Mouse (Mus musculus) kidney, adult 2 months (tissue): Measurements from ENCODE around the gene Ctnnb1. TPM values are rescaled to one million over a fixed set of nuclear protein-coding genes. Genes with fewer than 3 reads are reported as not detected.

Experiments used
- DNase-seq: peaks from one replicate; pipeline ENCODE4 v3.0.0; 2021
- H3K27ac ChIP-seq: fragments of 200-500 bp; 2 replicates; pipeline ENCODE4 v1.5.1; 2012; ENCODE audit warnings: low read depth, low read length, control low read depth, inconsistent platforms; ENCODE audit not compliant: insufficient read depth
- H3K27me3 ChIP-seq: fragments of 200-500 bp; replicated peaks from 2 replicates; pipeline ENCODE4 v1.6.1; 2012; ENCODE audit warnings: mild to moderate bottlenecking, moderate library complexity, low read length, inconsistent platforms; ENCODE audit not compliant: control insufficient read depth, insufficient read depth
- H3K36me3 ChIP-seq: fragments of 200-500 bp; 2 replicates; pipeline ENCODE4 v1.6.1; 2012; ENCODE audit warnings: mild to moderate bottlenecking, moderate library complexity, low read length, inconsistent platforms; ENCODE audit not compliant: control insufficient read depth, insufficient read depth
- H3K4me1 ChIP-seq: fragments of 200-500 bp; 2 replicates; pipeline ENCODE4 v1.6.1; 2011; ENCODE audit warnings: low read length; ENCODE audit not compliant: control insufficient read depth, insufficient read depth
- H3K4me3 ChIP-seq: fragments of 200-500 bp; 2 replicates; pipeline ENCODE4 v1.5.1; 2011; ENCODE audit warnings: mild to moderate bottlenecking, low read depth, low read length, control low read depth; ENCODE audit not compliant: insufficient read depth
- CTCF ChIP-seq: fragments of 200-500 bp; conservative IDR thresholded peaks from 2 replicates; pipeline ENCODE4 v1.5.1; 2011; ENCODE audit warnings: low read depth, mild to moderate bottlenecking, control low read depth, low read length, moderate library complexity, mixed read lengths; ENCODE audit not compliant: insufficient read depth, insufficient read length
- POLR2A ChIP-seq: fragments of 200-500 bp; IDR thresholded peaks from one replicate; pipeline ENCODE4 v1.6.1; 2011; ENCODE audit warnings: low read depth, low read length, control low read depth
- whole genome bisulfite sequencing: fragments of 180-500 bp; shearing (Covaris S2); methylation state at CpG from one replicate; pipeline ENCODE4 v1.1.7; 2018; 5-methylcytosine and 5-hydroxymethylcytosine counted together
- polyA plus RNA-seq: library from polyadenylated mRNA; depleted of rRNA; stranded (reverse); fragments of >200 nt; gene quantifications from 2 replicates; pipeline ENCODE4 v1.2.3, GENCODE M21; 2012

Gene Ctnnb1
- polyA plus RNA-seq, 1 experiment, result 156 TPM

DNA sequence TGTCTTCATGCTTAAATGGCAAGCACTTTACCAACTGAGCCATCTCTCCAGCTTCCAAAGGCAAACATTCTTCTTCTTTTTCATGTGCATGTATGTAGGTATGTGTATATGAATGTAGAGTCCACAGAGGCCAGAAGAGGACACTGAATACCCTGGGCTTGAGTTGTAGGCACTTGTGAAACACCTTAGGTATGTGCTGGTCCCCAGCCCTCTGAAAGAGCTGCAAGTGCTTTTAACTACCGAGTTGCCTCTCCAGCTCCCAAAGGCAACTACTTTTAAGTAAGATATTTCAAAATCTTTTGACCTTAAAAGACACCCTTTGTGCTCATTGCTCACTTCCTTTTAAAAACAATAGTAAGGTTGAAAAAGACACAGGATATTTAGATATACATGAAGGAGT is 2.9 kb upstream of the Ctnnb1 start:
- 62% methylated on average over 1 of the region's 1 CpGs for WGBS
- no peak for DNase-seq
- Histone ChIP-seq H3K27ac (no peak overlapping the region), H3K27me3 (no peaks in the 10 kb centered on the region), H3K36me3 (no peaks in the 10 kb centered on the region), H3K4me3 (no peak overlapping the region), H3K4me1 (no peaks in the 10 kb centered on the region)
- TF ChIP-seq CTCF (no peak), POLR2A (no peak)

- Histone ChIP-seq H3K27me3 (no peaks in the 10 kb centered on the region), H3K27ac (no peak overlapping the region), H3K36me3 (no peaks in the 10 kb centered on the region), H3K4me1 (no peaks in the 10 kb centered on the region), H3K4me3 (no peak overlapping the region)
- 42% methylated on average over 9 of the region's 9 CpGs for WGBS
- no peak for TF ChIP-seq CTCF
- TF ChIP-seq POLR2A, result no peak
- DNase-seq, result no peak
Observed at GRCm38 (mm10) chr9:120926939-120927606, 1.9 kb upstream of the Ctnnb1 start.

- TF ChIP-seq CTCF (no peak), POLR2A (no peak)
- no peak overlapping the region for H3K27ac ChIP-seq
- H3K27me3 ChIP-seq, result no peaks in the 10 kb centered on the region
- 98% methylated on average over 12 of the region's 12 CpGs for WGBS
- no peak for DNase-seq
- H3K4me1 ChIP-seq, result no peaks in the 10 kb centered on the region; the same call in 1 of the 2 replicates
- H3K4me3 ChIP-seq, result no peak overlapping the region
- H3K36me3 ChIP-seq, result no peaks in the 10 kb centered on the region
Observed at GRCm38 (mm10) chr9:120930021-120930420, 1.0 kb downstream of the Ctnnb1 start.

GRCm38 (mm10) chr9:120930811-120931210 is 1.8 kb downstream of the Ctnnb1 start:
- DNase-seq, result peak; percentile 59
- Histone ChIP-seq H3K4me1 (peaks cover 5% of the 10 kb centered on the region), H3K36me3 (no peaks in the 10 kb centered on the region), H3K27ac (no peak overlapping the region), H3K4me3 (no peak overlapping the region), H3K27me3 (no peaks in the 10 kb centered on the region)
- no peak for TF ChIP-seq CTCF
- no peak for TF ChIP-seq POLR2A
- WGBS, result 54% methylated on average over 8 of the region's 8 CpGs

GRCm38 (mm10) chr9:120932371-120932770 is 3.4 kb downstream of the Ctnnb1 start:
- Histone ChIP-seq H3K4me3 (no peak overlapping the region), H3K27ac (no peak overlapping the region), H3K4me1 (peaks cover 15% of the 10 kb centered on the region), H3K36me3 (no peaks in the 10 kb centered on the region), H3K27me3 (no peaks in the 10 kb centered on the region)
- WGBS, result 78% methylated on average over 6 of the region's 6 CpGs
- TF ChIP-seq CTCF (no peak), POLR2A (no peak)
- DNase-seq, result no peak

- Histone ChIP-seq H3K27ac (peak overlapping the region; percentile 89), H3K27me3 (no peaks in the 10 kb centered on the region), H3K4me1 (peaks cover 20% of the 10 kb centered on the region), H3K36me3 (no peaks in the 10 kb centered on the region), H3K4me3 (peak overlapping the region; percentile 99)
- 7% methylated on average over 75 of the region's 78 CpGs for WGBS
- TF ChIP-seq POLR2A (peak; percentile 98), CTCF (no peak)
- peak; percentile 98 for DNase-seq
Observed at GRCm38 (mm10) chr9:120932797-120933586, 4.0 kb downstream of the Ctnnb1 start.

GRCm38 (mm10) chr9:120933587-120933885 is 4.5 kb downstream of the Ctnnb1 start:
- H3K27me3 ChIP-seq, result no peaks in the 10 kb centered on the region
- 9% methylated on average over 53 of the region's 58 CpGs for WGBS
- TF ChIP-seq CTCF, result no peak
- no peak for TF ChIP-seq POLR2A
- no peaks in the 10 kb centered on the region for H3K36me3 ChIP-seq
- DNase-seq, result no peak
- peak overlapping the region; percentile 99 for H3K4me3 ChIP-seq
- peak overlapping the region; percentile 89 for H3K27ac ChIP-seq
- H3K4me1 ChIP-seq, result peaks cover 25% of the 10 kb centered on the region
